Mouse (Mus musculus) embryo, embryonic 11 days (tissue): ENCODE measurements at regions not wholly inside any gene's neighbourhood (a gene's known extent, or its start where the extent isn't known, plus 50 kb on each side); places are given as distances from the start of the nearest gene placed in this dataset.
"Not testable (repeated sequence)": the region's sequence is repeated elsewhere in the genome, so short reads cannot be mapped to it uniquely, and the experiment has no call there.

ENCODE experiments used
- DNase-seq: peaks from one replicate; pipeline ENCODE4 v3.0.0-alpha.2; 2015

GRCm38 (mm10) chr8:63829096-63829495 lies 123.0 kb downstream of the Sgo2b start:
- DNase-seq, result no peak

GRCm38 (mm10) chr8:63828141-63828540 lies 123.9 kb downstream of the Sgo2b start:
- no peak for DNase-seq

DNA sequence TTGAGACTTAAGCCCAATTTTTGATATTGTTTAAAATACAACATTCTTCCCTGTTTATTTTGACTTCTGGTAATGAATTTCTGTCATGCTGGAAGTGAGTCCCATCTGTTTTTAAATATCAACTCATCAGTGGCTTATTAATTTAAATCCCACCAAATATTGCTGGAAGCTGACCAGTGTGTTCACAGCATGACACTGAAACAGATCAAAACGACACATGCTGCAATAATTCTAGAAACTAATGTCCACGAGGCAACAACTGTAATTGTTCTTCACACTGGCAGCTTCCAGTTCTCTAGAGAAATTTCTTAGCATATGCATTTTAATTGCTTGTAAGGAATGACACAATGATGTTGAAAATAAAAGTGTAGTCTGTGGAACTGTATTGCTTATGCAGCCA lies 167.6 kb downstream of the Sgo2b start:
- DNase-seq, result no peak

GRCm38 (mm10) chr8:63760891-63761290 lies 191.2 kb downstream of the Sgo2b start:
- no peak for DNase-seq

- not testable (repeated sequence) for DNase-seq
Measured at GRCm38 (mm10) chr8:63759931-63760330, 192.1 kb downstream of the Sgo2b start.

DNA sequence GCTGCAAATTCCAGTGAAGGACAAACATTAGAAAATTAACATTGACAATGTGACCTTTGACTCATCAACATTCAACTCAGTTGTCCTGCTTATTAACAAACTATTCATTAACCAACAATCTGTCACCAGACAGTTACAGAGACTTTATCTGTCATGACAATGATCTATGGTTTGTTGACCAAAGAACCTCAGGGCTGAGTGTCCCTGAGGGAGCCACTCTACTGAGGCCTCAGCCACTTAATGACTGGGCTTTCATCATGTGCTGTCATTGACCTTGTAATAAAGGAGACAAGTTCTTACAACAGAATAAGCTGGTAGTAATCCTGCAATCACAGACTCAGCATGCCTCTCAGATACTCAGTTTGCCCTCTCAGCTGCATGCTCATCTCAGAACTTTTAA lies 196.8 kb downstream of the Sgo2b start:
- peak; percentile 72 for DNase-seq

- no peak for DNase-seq
Measured at GRCm38 (mm10) chr8:63754812-63755211, 197.2 kb downstream of the Sgo2b start.

DNA sequence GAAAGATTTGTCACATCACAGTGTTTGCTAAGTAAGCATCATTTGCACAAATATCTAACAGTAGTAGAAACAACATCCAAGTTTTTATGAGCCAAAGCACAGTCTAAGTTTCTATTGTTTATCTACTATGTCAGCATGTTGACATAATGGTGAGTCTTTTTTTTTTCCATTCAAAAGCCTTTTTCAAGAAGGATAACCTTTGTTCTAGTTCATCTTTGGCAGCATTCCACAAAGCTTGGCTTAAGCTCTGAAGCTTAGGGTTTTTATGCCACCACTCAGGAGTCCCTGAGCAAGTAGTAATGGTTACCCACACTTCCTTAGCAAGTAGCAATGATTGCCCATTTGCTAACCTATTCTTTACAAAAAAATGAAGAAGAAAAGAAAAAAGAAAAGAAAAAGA lies 198.8 kb downstream of the Sgo2b start:
- no peak for DNase-seq

- DNase-seq, result no peak
Measured at GRCm38 (mm10) chr8:63734411-63734810, 217.6 kb downstream of the Sgo2b start.

- not testable (repeated sequence) for DNase-seq
Measured at GRCm38 (mm10) chr8:63730741-63731140, 221.3 kb downstream of the Sgo2b start.
